Mouse (Mus musculus) erythroblast, embryonic 14.5 days (primary cell): ENCODE data around the gene Ptcd1.

Experiments
- GATA1 ChIP-seq: IDR thresholded peaks from 2 replicates; pipeline ENCODE4 v1.6.1; 2012; ENCODE audit warnings: low read length, inconsistent platforms, mixed read lengths
- TAL1 ChIP-seq: IDR thresholded peaks from 3 replicates; pipeline ENCODE4 v1.6.1; 2012; ENCODE audit warnings: low read length, inconsistent platforms, mixed read lengths

DNA sequence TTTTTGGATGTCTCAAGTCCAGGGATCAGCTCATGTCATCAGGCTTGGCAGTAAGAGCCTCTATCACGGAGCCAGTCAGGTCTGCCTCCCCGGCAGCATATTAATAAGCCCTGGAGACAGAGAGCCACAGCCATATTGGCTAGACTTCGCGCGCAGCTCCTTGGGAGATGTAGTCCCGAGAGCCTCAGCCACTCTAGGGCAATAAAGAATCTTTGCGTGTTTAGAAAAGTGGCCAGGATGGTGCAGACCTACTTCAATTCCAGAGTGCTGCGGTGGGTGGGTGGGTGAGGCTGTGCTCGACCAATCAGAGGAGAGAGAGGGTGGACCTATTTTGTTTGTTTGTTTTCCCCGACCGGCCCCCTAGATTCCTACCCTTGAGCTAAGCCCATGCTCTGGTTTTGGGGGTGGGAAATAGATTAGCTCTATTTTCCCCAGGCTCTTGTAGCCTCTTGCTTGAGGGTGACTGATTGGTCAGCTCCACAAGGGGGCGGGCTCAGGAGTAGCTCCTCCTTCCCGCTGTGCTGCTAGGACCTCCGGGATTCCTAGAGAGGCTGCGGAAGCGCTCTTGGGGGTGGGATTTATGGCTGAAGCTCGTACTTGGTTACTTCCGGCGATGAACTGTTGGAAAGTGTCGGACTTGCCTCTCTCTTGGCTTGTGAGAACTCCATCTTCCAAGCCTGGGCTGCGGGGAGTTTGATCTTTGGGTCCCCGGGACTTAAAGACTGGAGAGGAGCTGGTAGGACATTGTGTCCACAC is 37.2 kb upstream of the Ptcd1 start, which contains the start of gene Zkscan5:
- TF ChIP-seq GATA1: no peak
- no peak for TF ChIP-seq TAL1
